Mouse (Mus musculus) gastrocnemius, postnatal 36 days (tissue): ENCODE results near the gene Acvr1c. TPM values are rescaled to one million over a fixed set of nuclear protein-coding genes. Genes with fewer than 3 reads are reported as not detected.

Experiments
- DNase-seq, 2 experiments: peaks; one replicate each; pipeline ENCODE4 v3.0.0; 2022
- intact Hi-C: fragments of 180-260 bp; cut with DNase I; formaldehyde crosslinking; loops from one replicate; pipeline ENCODE4 v1.15.1; 2025
- long read RNA-seq, 2 experiments: library from polyadenylated mRNA; stranded (forward); transcript quantifications; one replicate each; pipeline ENCODE4 v2.0.0; 2021
- total RNA-seq, 2 experiments: library from RNA; stranded (reverse); gene quantifications; 2 replicates each; pipeline ENCODE4 v1.2.3; 2021

Gene Acvr1c
- under 1 TPM; 0.31 to 0.72 TPM for total RNA-seq
- long read RNA-seq, experiment 1 = 0 reads
- long read RNA-seq, experiment 2 = 0 reads

GRCm38 (mm10) chr2:58357414-58358131 is at the start of gene Acvr1c:
Gene Acvr1c (minus strand): TSS chr2:58357895.
- intact Hi-C loops = no loop called here
- DNase-seq = peak; percentile 8 to 18

- no peak for DNase-seq
- intact Hi-C loops = no loop called here
Measured at GRCm38 (mm10) chr2:58403481-58403880, 45.8 kb upstream of the Acvr1c start.

- no peak for DNase-seq
- intact Hi-C loops = no loop called here
Measured at GRCm38 (mm10) chr2:58388601-58389000, 30.9 kb upstream of the Acvr1c start.

- intact Hi-C loops = no loop called here
- no peak for DNase-seq
Measured at GRCm38 (mm10) chr2:58380020-58380419, 22.3 kb upstream of the Acvr1c start.

GRCm38 (mm10) chr2:58379475-58379874 is 21.8 kb upstream of the Acvr1c start:
- DNase-seq = no peak
- intact Hi-C loops = no loop called here

GRCm38 (mm10) chr2:58377417-58378130 is 19.9 kb upstream of the Acvr1c start:
- DNase-seq = no peak

GRCm38 (mm10) chr2:58366196-58366595 is 8.5 kb upstream of the Acvr1c start:
- intact Hi-C loops = no loop called here

More at GRCm38 (mm10) chr2:58377417-58378130, 19.9 kb upstream of the Acvr1c start:
- intact Hi-C loops = no loop called here

GRCm38 (mm10) chr2:58361361-58362046 is 3.8 kb upstream of the Acvr1c start:
- intact Hi-C loops = no loop called here
- no peak for DNase-seq

More at GRCm38 (mm10) chr2:58366196-58366595, 8.5 kb upstream of the Acvr1c start:
- DNase-seq = no peak

- no peak for DNase-seq
- intact Hi-C loops = no loop called here
Measured at GRCm38 (mm10) chr2:58358132-58358460, 401 bp upstream of the Acvr1c start.

GRCm38 (mm10) chr2:58357068-58357413 is 654 bp downstream of the Acvr1c start:
- no peak for DNase-seq
- intact Hi-C loops = no loop called here

- intact Hi-C loops = no loop called here
Measured at GRCm38 (mm10) chr2:58354389-58354788, 3.3 kb downstream of the Acvr1c start.

GRCm38 (mm10) chr2:58352846-58353245 is 4.8 kb downstream of the Acvr1c start:
- intact Hi-C loops = no loop called here
- DNase-seq = no peak

More at GRCm38 (mm10) chr2:58354389-58354788, 3.3 kb downstream of the Acvr1c start:
- no peak for DNase-seq

GRCm38 (mm10) chr2:58350657-58351056 is 7.0 kb downstream of the Acvr1c start:
- intact Hi-C loops = no loop called here
- no peak for DNase-seq

GRCm38 (mm10) chr2:58336730-58337129 is 21.0 kb downstream of the Acvr1c start:
- intact Hi-C loops = no loop called here
- DNase-seq = no peak

GRCm38 (mm10) chr2:58329589-58329988 is 28.1 kb downstream of the Acvr1c start:
- intact Hi-C loops = no loop called here
- no peak for DNase-seq

GRCm38 (mm10) chr2:58324118-58324901 is 33.4 kb downstream of the Acvr1c start:
- no peak for DNase-seq

GRCm38 (mm10) chr2:58323274-58323673 is 34.4 kb downstream of the Acvr1c start:
- intact Hi-C loops = no loop called here
- no peak for DNase-seq

More at GRCm38 (mm10) chr2:58324118-58324901, 33.4 kb downstream of the Acvr1c start:
- intact Hi-C loops = no loop called here

- intact Hi-C loops = no loop called here
- no peak for DNase-seq
Measured at GRCm38 (mm10) chr2:58316186-58316585, 41.5 kb downstream of the Acvr1c start.

- DNase-seq = no peak
- intact Hi-C loops = no loop called here
Measured at GRCm38 (mm10) chr2:58309695-58310094, 48.0 kb downstream of the Acvr1c start.

GRCm38 (mm10) chr2:58304450-58304849 is 53.2 kb downstream of the Acvr1c start:
- intact Hi-C loops = no loop called here
- no peak for DNase-seq
